Mouse (Mus musculus) myocyte (in vitro differentiated cells): ENCODE data around the gene Brd7.

Experiments
- E2F4 ChIP-seq: IDR thresholded peaks from one replicate; pipeline ENCODE4 v1.6.1; 2011; ENCODE audit warnings: mild to moderate bottlenecking, control low read depth, moderate library complexity; ENCODE audit not compliant: insufficient read depth
- MAX ChIP-seq: IDR thresholded peaks from one replicate; pipeline ENCODE4 v1.6.1; 2011; ENCODE audit warnings: low read depth, mild to moderate bottlenecking, control low read depth
- MYOD1 ChIP-seq, 3 experiments: IDR thresholded peaks; one replicate each; pipeline ENCODE4 v1.6.1; 2011; ENCODE audit warnings: control low read depth in 2 of 3, low read depth in 2 of 3, mild to moderate bottlenecking in 2 of 3, moderate library complexity in 1 of 3; ENCODE audit not compliant: insufficient read length in 2 of 3, control insufficient read depth in 1 of 3
- MYOG ChIP-seq, 3 experiments: IDR thresholded peaks; one replicate each; pipeline ENCODE4 v1.6.1; 2011; ENCODE audit warnings: control low read depth in 2 of 3, low read depth in 2 of 3, mild to moderate bottlenecking in 2 of 3; ENCODE audit not compliant: insufficient read length in 2 of 3, control insufficient read depth in 1 of 3, insufficient read depth in 1 of 3
- POLR2A ChIP-seq: IDR thresholded peaks from one replicate; pipeline ENCODE4 v1.6.1; 2011; ENCODE audit warnings: low read depth, mild to moderate bottlenecking, control low read depth, moderate library complexity; ENCODE audit not compliant: insufficient read length
- POLR2AphosphoS2 ChIP-seq: IDR thresholded peaks from one replicate; pipeline ENCODE4 v1.6.1; 2011; ENCODE audit warnings: low read depth, control low read depth; ENCODE audit not compliant: insufficient read length
- REST ChIP-seq: IDR thresholded peaks from one replicate; pipeline ENCODE4 v1.6.1; 2011; ENCODE audit warnings: mild to moderate bottlenecking, control low read depth, moderate library complexity; ENCODE audit not compliant: insufficient read depth, insufficient read length
- TCF12 ChIP-seq: IDR thresholded peaks from one replicate; pipeline ENCODE4 v1.6.1; 2011; ENCODE audit warnings: mild to moderate bottlenecking, control low read depth; ENCODE audit not compliant: poor library complexity, insufficient read depth, severe bottlenecking
- USF1 ChIP-seq: IDR thresholded peaks from one replicate; pipeline ENCODE4 v1.6.1; 2011; ENCODE audit warnings: low read depth, mild to moderate bottlenecking, control low read depth, moderate library complexity

DNA sequence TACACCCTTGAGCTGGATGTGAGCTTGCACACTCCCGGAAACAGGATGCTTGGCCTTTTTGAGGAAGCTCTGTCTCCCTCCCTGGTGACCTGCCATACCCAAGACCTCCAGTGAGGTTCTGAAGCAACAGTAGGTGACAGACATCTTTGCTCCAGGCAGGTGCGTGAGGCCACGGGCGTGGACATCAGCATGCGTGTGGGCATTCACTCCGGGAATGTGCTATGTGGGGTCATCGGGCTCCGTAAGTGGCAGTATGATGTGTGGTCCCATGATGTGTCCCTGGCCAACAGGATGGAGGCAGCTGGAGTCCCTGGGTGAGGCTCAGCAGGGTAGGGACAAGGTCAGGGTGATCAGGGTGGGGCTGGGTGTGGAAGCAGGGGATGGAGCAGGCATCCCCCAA lies 46.7 kb downstream of the Brd7 start:
- TF ChIP-seq POLR2AphosphoS2 (no peak), POLR2A (no peak), TCF12 (no peak), USF1 (no peak), MYOD1 (IDR thresholded peaks at IDR 0.05; ENCODE audit: control insufficient read depth in 1 of 3, insufficient read length in 2 of 3, low read depth in 2 of 3) (peak in 2 of 3 experiments; percentile 30 to 88), REST (no peak), E2F4 (no peak), MYOG (IDR thresholded peaks at IDR 0.05; ENCODE audit: control insufficient read depth in 1 of 3, insufficient read depth in 1 of 3, insufficient read length in 2 of 3, low read depth in 2 of 3) (peak in 2 of 3 experiments; percentile 42 to 62), MAX (no peak)
